Mouse (Mus musculus) kidney, adult 11 months (tissue): ENCODE measurements around the gene Cks2.

Experiments
- DNase-seq: peaks from one replicate; pipeline ENCODE4 v3.0.0; 2022

The Cks2 gene

GRCm38 (mm10) chr13:51642171-51642778 is 2.8 kb upstream of the Cks2 start:
- peak; percentile 64 for DNase-seq

GRCm38 (mm10) chr13:51643924-51644828 is 856 bp upstream of the Cks2 start:
- no peak for DNase-seq

GRCm38 (mm10) chr13:51645872-51646271 is 840 bp downstream of the Cks2 start:
- peak; percentile 53 for DNase-seq

- DNase-seq = no peak
Observed at GRCm38 (mm10) chr13:51646362-51647027, 1.5 kb downstream of the Cks2 start.

GRCm38 (mm10) chr13:51647770-51648169 is 2.7 kb downstream of the Cks2 start:
- peak; percentile 76 for DNase-seq

GRCm38 (mm10) chr13:51648237-51648636 is 3.2 kb downstream of the Cks2 start:
- DNase-seq = no peak

- no peak for DNase-seq
Observed at GRCm38 (mm10) chr13:51649740-51650139, 4.7 kb downstream of the Cks2 start.

- DNase-seq = peak; percentile 90
Observed at GRCm38 (mm10) chr13:51651408-51652064, 6.5 kb downstream of the Cks2 start, which contains the start of gene Secisbp2. TSS of gene Secisbp2 (plus strand) at chr13:51651697.

- peak; percentile 35 for DNase-seq
Observed at GRCm38 (mm10) chr13:51653159-51653558, 8.1 kb downstream of the Cks2 start.

GRCm38 (mm10) chr13:51653961-51654360 is 8.9 kb downstream of the Cks2 start:
- DNase-seq = no peak

- DNase-seq = peak; percentile 55
Observed at GRCm38 (mm10) chr13:51656516-51657235, 11.6 kb downstream of the Cks2 start.

GRCm38 (mm10) chr13:51658094-51658493 is 13.1 kb downstream of the Cks2 start:
- no peak for DNase-seq

- no peak for DNase-seq
Observed at GRCm38 (mm10) chr13:51659573-51659972, 14.5 kb downstream of the Cks2 start.

GRCm38 (mm10) chr13:51663561-51663960 is 18.5 kb downstream of the Cks2 start:
- DNase-seq = peak; percentile 36

GRCm38 (mm10) chr13:51668195-51668594 is 23.2 kb downstream of the Cks2 start:
- peak; percentile 77 for DNase-seq

- DNase-seq = no peak
Observed at GRCm38 (mm10) chr13:51676641-51677040, 31.6 kb downstream of the Cks2 start.

- DNase-seq = no peak
Observed at GRCm38 (mm10) chr13:51677041-51677440, 32.0 kb downstream of the Cks2 start.

- no peak for DNase-seq
Observed at GRCm38 (mm10) chr13:51677630-51678185, 32.7 kb downstream of the Cks2 start.

GRCm38 (mm10) chr13:51678687-51679086 is 33.7 kb downstream of the Cks2 start:
- no peak for DNase-seq

- DNase-seq = no peak
Observed at GRCm38 (mm10) chr13:51679332-51679731, 34.3 kb downstream of the Cks2 start.

- no peak for DNase-seq
Observed at GRCm38 (mm10) chr13:51681076-51681475, 36.0 kb downstream of the Cks2 start.

GRCm38 (mm10) chr13:51681634-51682033 is 36.6 kb downstream of the Cks2 start:
- no peak for DNase-seq
